Mouse (Mus musculus): ENCODE results near the gene Gm10799.
"Not testable (repeated sequence)": the region's sequence is repeated elsewhere in the genome, so short reads cannot be mapped to it uniquely, and the experiment has no call there.

Gene Gm10799

GRCm38 (mm10) chr2:104068450-104068849, at the start of gene Gm10799:
Gene Gm10799, minus strand, starts transcription at chr2:104068550.
- not testable (repeated sequence) for DNase-seq (ENCODE audit: low read depth, low spot score)

GRCm38 (mm10) chr2:104117173-104117572, 48.8 kb upstream of the Gm10799 start:
- not testable (repeated sequence) for DNase-seq (ENCODE audit: low read depth, low spot score)

GRCm38 (mm10) chr2:104114898-104115297, 46.5 kb upstream of the Gm10799 start:
- no peak for DNase-seq (ENCODE audit: low read depth, low spot score)

GRCm38 (mm10) chr2:104113563-104113962, 45.2 kb upstream of the Gm10799 start:
- not testable (repeated sequence) for DNase-seq (ENCODE audit: low read depth, low spot score)

GRCm38 (mm10) chr2:104111170-104111797, 42.9 kb upstream of the Gm10799 start:
- DNase-seq (ENCODE audit: low read depth, low spot score) = not testable (repeated sequence)

GRCm38 (mm10) chr2:104110031-104110430, 41.7 kb upstream of the Gm10799 start:
- no peak for DNase-seq (ENCODE audit: low read depth, low spot score)

- no peak for DNase-seq (ENCODE audit: low read depth, low spot score)
Measured at GRCm38 (mm10) chr2:104109528-104109927, 41.2 kb upstream of the Gm10799 start.

GRCm38 (mm10) chr2:104109021-104109420, 40.7 kb upstream of the Gm10799 start:
- not testable (repeated sequence) for DNase-seq (ENCODE audit: low read depth, low spot score)

- DNase-seq (ENCODE audit: low read depth, low spot score) = no peak
Measured at GRCm38 (mm10) chr2:104104800-104105199, 36.5 kb upstream of the Gm10799 start.

- no peak for DNase-seq (ENCODE audit: low read depth, low spot score)
Measured at GRCm38 (mm10) chr2:104099946-104100345, 31.6 kb upstream of the Gm10799 start.

- no peak for DNase-seq (ENCODE audit: low read depth, low spot score)
Measured at GRCm38 (mm10) chr2:104099231-104099585, 30.9 kb upstream of the Gm10799 start.

- DNase-seq (ENCODE audit: low read depth, low spot score) = no peak
Measured at GRCm38 (mm10) chr2:104098529-104099230, 30.3 kb upstream of the Gm10799 start.

- not testable (repeated sequence) for DNase-seq (ENCODE audit: low read depth, low spot score)
Measured at GRCm38 (mm10) chr2:104097396-104097795, 29.0 kb upstream of the Gm10799 start.

GRCm38 (mm10) chr2:104096796-104097195, 28.4 kb upstream of the Gm10799 start:
- not testable (repeated sequence) for DNase-seq (ENCODE audit: low read depth, low spot score)

- DNase-seq (ENCODE audit: low read depth, low spot score) = no peak
Measured at GRCm38 (mm10) chr2:104096256-104096655, 27.9 kb upstream of the Gm10799 start.

GRCm38 (mm10) chr2:104095741-104096213, 27.4 kb upstream of the Gm10799 start, which contains the start of gene Cd59a:
Gene Cd59a, plus strand, starts transcription at chr2:104095801.
- DNase-seq (ENCODE audit: low read depth, low spot score) = no peak

- DNase-seq (ENCODE audit: low read depth, low spot score) = no peak
Measured at GRCm38 (mm10) chr2:104093305-104093704, 25.0 kb upstream of the Gm10799 start.

GRCm38 (mm10) chr2:104087562-104087961, 19.2 kb upstream of the Gm10799 start:
- not testable (repeated sequence) for DNase-seq (ENCODE audit: low read depth, low spot score)

GRCm38 (mm10) chr2:104084027-104084426, 15.7 kb upstream of the Gm10799 start:
- not testable (repeated sequence) for DNase-seq (ENCODE audit: low read depth, low spot score)

GRCm38 (mm10) chr2:104082474-104082873, 14.1 kb upstream of the Gm10799 start:
- no peak for DNase-seq (ENCODE audit: low read depth, low spot score)

- not testable (repeated sequence) for DNase-seq (ENCODE audit: low read depth, low spot score)
Measured at GRCm38 (mm10) chr2:104081436-104082050, 13.2 kb upstream of the Gm10799 start.

- not testable (repeated sequence) for DNase-seq (ENCODE audit: low read depth, low spot score)
Measured at GRCm38 (mm10) chr2:104078285-104078684, 9.9 kb upstream of the Gm10799 start.
